Comparison of ENCODE assay signal across 9 mouse cellular contexts in the genomic region with DNA sequence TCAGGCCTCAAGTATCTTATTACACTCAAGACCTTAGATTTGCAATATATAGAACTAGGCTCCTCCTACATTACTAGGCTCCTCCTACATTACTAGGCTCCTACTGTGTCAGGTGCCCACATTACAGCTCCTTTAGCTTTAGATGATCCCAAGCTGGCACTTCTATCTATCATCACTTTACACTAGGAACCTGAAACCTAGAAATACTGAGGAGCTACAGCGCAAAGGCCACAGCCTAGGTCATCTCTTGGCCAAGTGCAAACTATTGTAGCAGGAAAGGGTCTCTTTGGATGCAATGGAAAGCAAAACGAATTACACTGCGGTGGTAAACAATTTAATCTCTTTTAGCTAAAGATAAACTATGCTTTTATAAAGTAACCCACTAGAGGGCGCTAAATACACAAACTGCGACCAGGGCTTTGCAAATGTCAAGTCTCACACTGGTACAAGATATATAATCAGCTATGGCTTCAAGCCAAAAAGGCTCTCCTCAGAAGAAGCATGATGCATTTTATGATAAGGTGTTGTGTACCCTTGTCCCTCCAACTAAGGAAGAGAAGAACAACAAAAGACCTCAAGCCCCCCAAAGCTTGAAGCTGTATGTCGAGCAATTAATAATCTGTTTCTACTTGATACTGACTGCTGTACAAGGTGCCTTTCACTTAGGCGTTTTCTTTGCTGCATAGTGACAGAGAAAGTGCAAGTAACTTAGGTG. TPM values are rescaled to one million over a fixed set of nuclear protein-coding genes. Genes with fewer than 3 reads are reported as not detected.
DNase-seq lines count a peak whose midpoint lies in the region; ATAC-seq and TF ChIP-seq lines count a peak whose summit lies in the region.
"Had no signal": no experiment of that assay in that cellular context is flagged by ENCODE, and none has a peak within 500 bp of the region (broad histone marks: within the 10 kb centered on the region; RNA-seq: fewer than 3 reads in every experiment).

No protein-coding gene starts in this region.

- no peaks in the 10 kb centered on the region for H3K9me3 ChIP-seq in heart, embryonic 15.5 days (replicated peaks)
- H3K9me3 ChIP-seq in liver, postnatal 0 days (ENCODE audit: low read length), result no peaks in the 10 kb centered on the region

- H3K27ac ChIP-seq in heart, embryonic 15.5 days, result peak overlapping the region; percentile 50
- H3K27ac ChIP-seq in liver, postnatal 0 days (ENCODE audit: low read depth), result peak overlapping the region; percentile 36; the same call in 1 of the 2 replicates
- H3K27ac ChIP-seq: macrophage had no signal

- peak; percentile 85 for TF ChIP-seq CTCF in liver, postnatal 0 days (IDR thresholded peaks at IDR 0.05; ENCODE audit: low read depth)

- no peak overlapping the region for H3K4me3 ChIP-seq in heart, embryonic 15.5 days
- no peak overlapping the region for H3K4me3 ChIP-seq in liver, postnatal 0 days (ENCODE audit: low read depth, low read length)

- H3K36me3 ChIP-seq in heart, embryonic 15.5 days, result 0 out of 2 replicates have a peak, but pooled peaks cover 6% of the 10 kb centered on the region
- no peaks in the 10 kb centered on the region for H3K36me3 ChIP-seq in liver, postnatal 0 days (replicated peaks; ENCODE audit: insufficient read depth, low read length)

- 16% methylated on average over 7 of the region's 7 CpGs for WGBS in heart, embryonic 15.5 days
- 29% methylated on average over 7 of the region's 7 CpGs for WGBS in liver, postnatal 0 days (ENCODE audit: insufficient replicate concordance)

- ATAC-seq in heart, embryonic 15.5 days (replicated peaks; ENCODE audit: insufficient number of reproducible peaks, insufficient read depth, low FRiP score, low read depth), result no peak
- peak; percentile 49 for ATAC-seq in liver, postnatal 0 days
- peak; percentile 48; the same call in 1 of the 2 replicates for ATAC-seq in neutrophil, adult 5-6 weeks (ENCODE audit: extremely low read depth, insufficient number of reproducible peaks, low FRiP score, poor library complexity, severe bottlenecking)

- DNase-seq in gastrocnemius, adult 18-20 months (ENCODE audit: low spot score), result peak; percentile 67
- no peak for DNase-seq in gastrocnemius, postnatal 25 days
- DNase-seq in CD8-positive naive resting alpha-beta T cell, adult 2 months (ENCODE audit: low read depth in 2 of 2, low spot score in 2 of 2), result peak; percentile 43 to 79
- peak; percentile 33 to 88 for DNase-seq in cerebellum, postnatal 10 days
- no peak for DNase-seq in liver, postnatal 0 days
- no peak for DNase-seq in ovary, postnatal 36 days (ENCODE audit: low spot score)

- peak overlapping the region; percentile 24 for H3K4me2 ChIP-seq in heart, embryonic 15.5 days
- H3K4me2 ChIP-seq in liver, postnatal 0 days (ENCODE audit: low read depth, low read length), result peak overlapping the region; percentile 23

- H3K27me3 ChIP-seq in heart, embryonic 15.5 days, result no peaks in the 10 kb centered on the region
- H3K27me3 ChIP-seq in liver, postnatal 0 days (ENCODE audit: insufficient read depth, low read length), result no peaks in the 10 kb centered on the region

- H3K4me1 ChIP-seq in heart, embryonic 15.5 days (replicated peaks), result peaks cover 87% of the 10 kb centered on the region
- peaks cover 35% of the 10 kb centered on the region for H3K4me1 ChIP-seq in liver, postnatal 0 days (ENCODE audit: insufficient read depth)

- no peak for TF ChIP-seq EP300 in liver, postnatal 0 days (IDR thresholded peaks at IDR 0.05; ENCODE audit: low read depth)

- H3K9ac ChIP-seq in heart, embryonic 15.5 days, result no peak overlapping the region
- no peak overlapping the region for H3K9ac ChIP-seq in liver, postnatal 0 days (replicated peaks)

RNA-seq across cellular contexts. Expression of a gene that starts 18.5 kb away (rescaled TPM):
- total RNA-seq in gastrocnemius, adult 18-20 months (2021), result 10 to 100 TPM; 20.3 to 28.3 TPM
- 10 to 100 TPM; 20.5 to 24.2 TPM for total RNA-seq in gastrocnemius, postnatal 25 days (2021)
- polyA plus RNA-seq in heart, embryonic 15.5 days (2015; fragmentation: Nextera tagmentation; extraction: Ambion mirVana), result 62.5 and 71.8 TPM in 2 replicates
- 27.5 and 28.5 TPM in 2 replicates for polyA plus RNA-seq in liver, postnatal 0 days (2015; fragmentation: Nextera tagmentation; extraction: Ambion mirVana)
- 201 and 212 TPM in 2 replicates for total RNA-seq in neutrophil, adult 5-6 weeks (2017)

Comparison
In these comparisons a context has a peak if more than half of its experiments do, and no peak if none do; other contexts are left out.
1. DNase-seq: peak in gastrocnemius, adult 18-20 months (single experiment), CD8-positive naive resting alpha-beta T cell, adult 2 months (2 of 2) and cerebellum, postnatal 10 days (2 of 2); none in gastrocnemius, postnatal 25 days (single experiment), liver, postnatal 0 days (single experiment) and ovary, postnatal 36 days (single experiment).